Mouse (Mus musculus): Measurements from ENCODE around the gene Sclt1.
A peak's percentile ranks its signal among the peaks of the same experiment; 100 is the strongest.

The Sclt1 gene

DNA sequence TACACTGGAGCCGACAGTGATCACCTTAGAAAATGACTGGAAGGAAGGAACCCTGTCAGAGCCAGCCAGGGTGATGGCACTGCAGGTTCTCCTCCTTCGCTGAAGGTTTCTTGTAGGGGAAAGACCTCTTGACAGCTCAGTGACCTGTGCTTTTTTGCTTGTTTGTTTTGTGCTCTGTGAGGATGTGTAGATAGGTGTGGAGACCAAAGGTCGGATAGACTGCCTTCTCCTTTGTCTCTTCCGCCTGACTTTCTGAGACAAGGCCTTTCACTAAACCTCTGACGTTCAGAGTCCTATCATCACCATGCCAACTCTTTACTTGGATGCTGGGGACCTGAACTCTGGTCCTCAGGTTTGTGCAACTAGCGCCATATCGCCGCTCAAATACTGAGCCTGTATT lies 153.8 kb downstream of the Sclt1 start:
- no peak for DNase-seq (ENCODE audit: extremely low read depth, insufficient read length, low spot score)

- DNase-seq (ENCODE audit: extremely low read depth, insufficient read length, low spot score): no peak
Measured at GRCm38 (mm10) chr3:41587588-41587987, 154.7 kb downstream of the Sclt1 start.

DNA sequence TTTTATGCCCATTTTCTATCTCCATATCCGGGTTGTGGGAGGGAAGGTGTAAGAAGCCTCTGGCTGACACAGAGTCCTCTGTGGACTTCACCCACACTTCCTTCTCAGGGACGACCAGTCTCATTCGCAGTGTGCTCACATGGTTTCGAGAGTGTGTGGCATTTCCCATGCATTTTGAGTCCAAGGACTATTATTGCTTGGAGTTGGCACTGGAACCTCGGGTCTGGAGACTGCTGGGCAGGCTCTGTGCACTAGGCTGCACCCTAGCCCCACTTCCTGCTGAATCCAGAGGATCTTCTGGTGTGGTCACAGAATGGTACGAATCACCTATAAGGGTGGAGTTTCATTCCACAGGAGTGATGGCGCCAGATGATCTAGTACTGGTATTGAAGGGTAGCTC lies 155.4 kb downstream of the Sclt1 start:
- DNase-seq (ENCODE audit: extremely low read depth, insufficient read length, low spot score): peak; percentile 39

DNA sequence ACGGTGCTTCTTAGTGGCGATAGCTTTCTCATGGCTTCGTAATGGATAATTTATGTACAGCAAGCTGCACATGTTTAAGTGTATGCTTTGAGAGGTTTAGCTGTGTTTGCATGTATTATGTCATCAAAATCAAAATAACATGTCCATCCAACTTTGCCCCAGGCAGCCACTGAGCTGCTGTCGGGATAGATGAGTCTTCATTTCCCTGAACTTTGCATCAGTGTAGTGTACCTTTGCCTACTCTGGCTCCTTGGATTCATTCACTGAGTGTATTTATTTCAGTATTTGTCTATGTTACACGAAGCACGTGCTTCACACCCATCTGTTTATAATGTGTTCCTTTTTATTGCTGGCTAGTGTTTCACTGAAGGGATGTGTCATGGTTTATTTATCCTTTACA lies 156.0 kb downstream of the Sclt1 start:
- no peak for DNase-seq (ENCODE audit: extremely low read depth, insufficient read length, low spot score)

DNA sequence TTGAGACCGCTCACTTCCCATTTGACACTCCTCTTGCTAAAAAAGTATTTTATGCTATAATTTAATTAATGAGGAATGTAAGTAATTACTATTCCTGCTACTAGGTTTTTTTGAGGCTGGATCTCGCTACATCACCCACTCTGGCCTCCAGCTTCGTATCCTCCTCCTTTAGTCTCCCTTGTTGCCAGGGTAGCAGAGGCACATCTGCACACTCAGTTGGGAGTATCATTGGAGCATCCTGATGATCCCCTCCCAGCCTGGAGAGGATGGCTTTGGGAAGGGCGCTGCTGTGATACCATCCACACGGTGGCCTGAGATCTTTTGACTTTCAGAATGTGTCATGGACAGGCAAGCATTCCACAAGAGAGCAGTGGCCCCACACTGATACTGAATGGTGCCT lies 156.8 kb downstream of the Sclt1 start:
- no peak for DNase-seq (ENCODE audit: extremely low read depth, insufficient read length, low spot score)

- DNase-seq (ENCODE audit: extremely low read depth, insufficient read length, low spot score): no peak
Measured at GRCm38 (mm10) chr3:41583621-41584020, 158.7 kb downstream of the Sclt1 start.

DNA sequence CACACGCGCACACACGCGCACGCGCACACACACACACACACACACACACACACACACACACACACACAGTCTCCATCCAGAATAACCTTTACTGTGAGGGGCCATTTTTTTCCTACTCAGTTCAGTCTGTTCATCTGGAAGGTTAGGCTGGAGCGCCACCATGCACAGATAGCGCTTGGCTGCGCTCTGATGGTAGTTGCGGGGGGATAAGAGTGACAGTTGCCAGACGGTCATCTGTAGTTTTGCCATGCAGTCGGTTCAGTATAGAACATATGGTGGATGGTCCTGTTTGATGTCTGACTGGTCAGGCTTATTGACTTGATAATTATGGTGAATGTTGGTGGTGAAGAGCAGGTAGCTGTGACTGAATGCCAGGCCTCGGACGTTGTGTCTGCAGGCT lies 159.2 kb downstream of the Sclt1 start:
- DNase-seq (ENCODE audit: extremely low read depth, insufficient read length, low spot score): no peak

DNA sequence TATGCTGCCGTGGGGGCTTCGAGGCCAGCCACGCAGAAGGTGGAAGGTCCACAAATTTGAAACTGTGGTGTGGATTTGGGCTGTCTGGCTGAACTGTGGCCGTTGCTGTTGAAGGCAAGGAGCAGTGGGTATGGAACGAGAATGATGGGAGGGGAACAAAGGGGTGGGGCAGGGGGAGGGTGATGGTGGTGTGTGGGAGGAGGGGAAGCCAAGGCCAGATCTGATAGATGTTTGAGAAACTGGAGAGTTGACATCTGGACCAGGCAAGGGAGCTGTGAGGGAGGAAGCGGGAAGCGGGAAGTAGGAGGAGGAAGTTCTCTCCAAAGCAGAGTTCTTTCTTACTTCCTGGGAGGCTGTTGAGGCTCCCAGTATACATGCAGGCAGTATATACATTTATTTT lies 160.1 kb downstream of the Sclt1 start:
- DNase-seq (ENCODE audit: extremely low read depth, insufficient read length, low spot score): no peak

GRCm38 (mm10) chr3:41581436-41581835 lies 160.9 kb downstream of the Sclt1 start:
- no peak for DNase-seq (ENCODE audit: extremely low read depth, insufficient read length, low spot score)

DNA sequence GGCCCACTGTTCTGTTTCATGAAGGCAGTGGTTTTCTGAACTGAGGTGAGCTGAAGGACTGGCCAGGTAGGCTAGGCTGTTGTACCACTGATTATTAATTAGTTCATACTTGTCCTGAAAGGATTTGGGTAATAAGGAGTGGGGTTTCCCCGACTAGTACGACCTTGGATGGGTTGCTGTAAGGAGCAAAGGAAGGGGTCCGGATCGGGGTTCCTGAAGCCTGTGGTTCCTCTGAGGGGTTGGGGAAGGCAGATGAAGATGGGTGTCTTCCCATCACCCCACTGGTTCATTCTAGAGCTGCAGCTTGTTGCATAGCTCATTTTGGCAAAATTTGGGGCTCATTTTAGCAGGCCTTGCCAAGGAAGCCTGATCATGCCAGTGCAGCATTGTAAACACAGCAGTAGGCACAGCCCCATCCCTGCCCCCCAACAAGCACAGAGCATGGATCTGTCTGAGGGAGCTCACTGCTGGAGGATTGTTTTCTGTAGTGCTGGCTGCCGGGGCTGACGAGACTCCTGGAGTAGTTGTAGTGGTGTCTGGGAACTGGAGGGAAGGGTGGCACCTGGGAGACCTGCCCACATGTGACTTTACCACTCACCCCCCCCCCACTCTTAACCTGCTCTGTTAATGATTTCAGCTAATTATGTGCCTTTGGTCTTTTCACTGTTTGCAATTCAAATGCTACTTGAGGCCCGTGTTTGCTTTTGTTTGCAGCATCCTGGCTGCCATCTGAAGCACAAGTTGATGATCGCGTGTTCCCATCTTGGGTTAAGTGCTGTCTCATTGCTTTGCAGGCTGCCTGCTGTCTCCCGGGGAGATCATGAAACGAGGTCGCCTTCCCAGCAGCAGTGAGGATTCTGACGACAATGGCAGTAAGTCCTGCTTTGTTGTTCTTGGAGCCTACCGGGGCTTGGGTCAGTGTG lies 161.7 kb downstream of the Sclt1 start:
- no peak for DNase-seq (ENCODE audit: extremely low read depth, insufficient read length, low spot score)

- no peak for DNase-seq (ENCODE audit: extremely low read depth, insufficient read length, low spot score)
Measured at GRCm38 (mm10) chr3:41579873-41580272, 162.4 kb downstream of the Sclt1 start.

- no peak for DNase-seq (ENCODE audit: extremely low read depth, insufficient read length, low spot score)
Measured at GRCm38 (mm10) chr3:41577240-41577639, 165.1 kb downstream of the Sclt1 start.

All from 3134 (cell line).